In the genomic region with DNA sequence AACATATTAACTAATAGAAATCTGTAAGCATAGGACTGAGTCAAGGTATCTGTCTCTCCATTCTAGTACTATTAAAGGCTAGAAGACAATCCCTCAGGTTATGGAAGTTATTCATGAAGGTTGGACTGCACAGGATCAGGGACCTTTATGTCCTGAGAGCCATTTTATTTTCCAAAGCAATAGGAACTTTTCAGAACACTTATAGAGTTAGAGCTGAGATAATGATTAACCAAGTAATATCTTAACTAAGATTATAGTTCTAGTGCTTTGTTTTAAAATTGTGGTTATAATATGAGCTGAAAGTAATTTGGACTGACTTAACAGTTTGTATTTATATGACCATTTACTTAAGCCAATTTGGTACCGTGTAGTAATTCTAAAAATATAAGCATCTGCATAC, we compare ENCODE assay signal across 16 mouse cellular contexts.
"Had no signal": no experiment of that assay in that cellular context is flagged by ENCODE, and none has a peak within 500 bp of the region (broad histone marks: within the 10 kb centered on the region; RNA-seq: fewer than 3 reads in every experiment).

No protein-coding gene starts in this region.

- H3K9ac ChIP-seq: neural tube, embryonic 13.5 days; neural tube, embryonic 15.5 days; stomach, embryonic 15.5 days had no signal

- H3K4me2 ChIP-seq: neural tube, embryonic 13.5 days; neural tube, embryonic 15.5 days; stomach, embryonic 15.5 days had no signal

- H3K4me3 ChIP-seq: neural tube, embryonic 13.5 days; neural tube, embryonic 15.5 days; stomach, embryonic 15.5 days had no signal

- DNase-seq: retina, postnatal 1 day; right cerebral cortex, adult 18-20 months; right cerebral cortex, postnatal 14 days; right cerebral cortex, postnatal 25 days; right cerebral cortex, postnatal 4 days; spleen, adult 18-20 months; thymus, adult 18-20 months; thymus, adult 2 months; thymus, postnatal 14 days; thymus, postnatal 25 days; thymus, postnatal 36 days; thymus, postnatal 4 days had no signal

- H3K4me1 ChIP-seq: neural tube, embryonic 13.5 days; neural tube, embryonic 15.5 days; stomach, embryonic 15.5 days had no signal

- H3K9me3 ChIP-seq: neural tube, embryonic 13.5 days; neural tube, embryonic 15.5 days; stomach, embryonic 15.5 days had no signal

- H3K36me3 ChIP-seq: neural tube, embryonic 13.5 days; neural tube, embryonic 15.5 days; stomach, embryonic 15.5 days had no signal

- H3K27me3 ChIP-seq: neural tube, embryonic 13.5 days; neural tube, embryonic 15.5 days; stomach, embryonic 15.5 days had no signal

- H3K27ac ChIP-seq: neural tube, embryonic 13.5 days; neural tube, embryonic 15.5 days; stomach, embryonic 15.5 days; stomach, postnatal 0 days had no signal
